Mouse (Mus musculus) left cerebral cortex, adult 2 months (tissue): ENCODE results near the gene Hectd2. TPM values are rescaled to one million over a fixed set of nuclear protein-coding genes. Genes with fewer than 3 reads are reported as not detected.
A peak's percentile ranks its signal among the peaks of the same experiment; 100 is the strongest.

Experiments
- DNase-seq, 2 experiments: peaks; one replicate each; pipeline ENCODE4 v3.0.0; 2021 to 2022; ENCODE audit warnings: low spot score in 2 of 2, mixed read lengths in 1 of 2; ENCODE audit errors: extremely low spot score in 1 of 2
- H3K27ac ChIP-seq: fragments of 200-600 bp; 2 replicates; pipeline ENCODE4 v1.8.1; 2022
- H3K4me3 ChIP-seq: fragments of 200-600 bp; 2 replicates; pipeline ENCODE4 v1.8.1; 2022
- CTCF ChIP-seq: fragments of 200-600 bp; IDR thresholded peaks from 2 replicates; pipeline ENCODE4 v1.8.1; 2022; ENCODE audit warnings: antibody characterized with exemption, mild to moderate bottlenecking, moderate library complexity
- intact Hi-C: fragments of 180-260 bp; cut with DNase I; formaldehyde crosslinking; loops from one replicate; pipeline ENCODE4 v1.15.1; 2025
- long read RNA-seq, 2 experiments: library from polyadenylated mRNA; stranded (forward); transcript quantifications; one replicate each; pipeline ENCODE4 v2.0.0; 2021; ENCODE audit warnings: borderline mapping rate in 2 of 2
- total RNA-seq, 2 experiments: library from RNA; stranded (reverse); gene quantifications; 2 replicates each; pipeline ENCODE4 v1.2.3; 2021

Gene Hectd2
- 10 to 100 TPM; 24.6 to 28.7 TPM for total RNA-seq
- long read RNA-seq, experiment 1, full-length matches to known transcripts: 6 of 9 reads
- long read RNA-seq, experiment 1, partial matches to known transcripts: 0 of 9 reads
- long read RNA-seq, experiment 1, other reads (novel, unspliced or antisense): 3 of 9 reads
- long read RNA-seq, experiment 2, partial matches to known transcripts: 1 of 8 reads
- long read RNA-seq, experiment 2, other reads (novel, unspliced or antisense): 4 of 8 reads

DNA sequence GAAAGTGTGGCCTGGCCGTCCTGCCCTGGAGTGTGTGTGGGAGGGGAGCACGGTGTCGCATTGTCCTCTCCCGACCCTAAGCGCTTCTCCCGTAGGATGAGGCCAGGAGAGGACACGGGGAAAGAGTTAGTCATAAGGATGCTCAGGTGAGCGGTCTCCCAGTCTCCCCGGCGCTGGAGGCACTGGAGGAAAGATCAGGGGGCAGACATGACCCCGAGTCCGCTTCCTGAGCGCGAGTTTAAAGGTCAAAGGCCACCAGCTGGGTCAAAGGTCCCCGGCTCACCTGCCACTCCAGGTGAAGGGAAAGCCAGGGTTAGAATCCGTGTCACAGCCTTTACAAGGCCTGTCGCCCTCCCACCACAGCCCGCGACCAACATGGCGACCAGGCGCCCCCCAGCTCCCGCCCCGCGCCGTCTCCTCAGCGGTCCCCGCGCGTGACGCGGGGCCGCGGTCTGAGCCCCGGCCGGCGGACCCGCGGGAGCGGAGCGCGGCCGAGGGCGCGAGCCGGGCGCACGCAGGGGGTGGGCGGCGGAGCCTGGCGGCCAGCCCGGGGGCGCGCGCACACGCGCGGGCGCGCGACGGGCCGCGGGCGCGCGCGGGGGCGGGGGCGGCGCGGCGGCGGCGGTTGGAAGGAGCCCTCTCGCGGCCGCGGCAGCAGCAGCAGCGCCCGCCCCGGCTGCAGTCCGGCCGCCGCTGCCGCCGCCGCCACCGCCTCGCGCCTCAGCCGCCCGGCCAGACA lies at the start of gene Hectd2:
Gene Hectd2, plus strand, starts transcription at position 594 of the 739 bp plus-strand sequence.
- TF ChIP-seq CTCF: no peak
- intact Hi-C loops: loop anchor here (2.0 to 5.0 kb wide), 3 partner anchors 15 to 183 kb away; partner anchors contain the start of gene Ppp1r3c
- DNase-seq: peak; percentile 62 to 64
- Histone ChIP-seq H3K27ac (peak within 1 kb of the TSS; percentile 98), H3K4me3 (peak within 1 kb of the TSS; percentile 99)

- H3K27ac ChIP-seq: no peak overlapping the region
- H3K4me3 ChIP-seq: no peak overlapping the region
- TF ChIP-seq CTCF: no peak
- peak in 1 of 2 experiments; percentile 18 for DNase-seq
- intact Hi-C loops: no loop called here
Measured at GRCm38 (mm10) chr19:36504716-36505115, 49.7 kb upstream of the Hectd2 start.

DNA sequence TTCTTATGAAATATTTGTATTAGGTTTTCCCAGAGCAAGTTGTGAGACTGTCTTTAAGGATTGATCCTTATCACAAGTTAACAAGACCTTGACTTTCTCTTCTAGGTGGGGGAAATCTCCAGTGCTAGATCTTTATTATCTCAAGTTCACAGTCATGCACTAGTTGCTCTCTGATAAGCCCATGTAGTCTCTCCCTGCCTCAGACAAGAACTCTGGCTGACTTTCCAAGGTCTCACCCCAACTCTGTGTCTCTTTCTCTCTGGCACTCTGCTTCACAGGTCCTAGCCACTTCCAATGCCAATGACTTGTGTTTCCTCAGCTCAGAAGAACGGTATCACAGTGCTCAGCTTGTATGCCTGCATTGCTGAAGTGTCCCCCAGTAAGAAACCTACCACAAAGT lies 43.1 kb upstream of the Hectd2 start:
- intact Hi-C loops: no loop called here
- DNase-seq: no peak
- no peak overlapping the region for H3K27ac ChIP-seq
- no peak overlapping the region for H3K4me3 ChIP-seq
- no peak for TF ChIP-seq CTCF

GRCm38 (mm10) chr19:36518461-36518860 lies 36.0 kb upstream of the Hectd2 start:
- H3K27ac ChIP-seq: no peak overlapping the region
- TF ChIP-seq CTCF: no peak
- intact Hi-C loops: no loop called here
- no peak overlapping the region for H3K4me3 ChIP-seq
- DNase-seq: no peak

GRCm38 (mm10) chr19:36521568-36521967 lies 32.9 kb upstream of the Hectd2 start:
- no peak overlapping the region for H3K4me3 ChIP-seq
- DNase-seq: no peak
- no peak overlapping the region for H3K27ac ChIP-seq
- no peak for TF ChIP-seq CTCF
- intact Hi-C loops: no loop called here

DNA sequence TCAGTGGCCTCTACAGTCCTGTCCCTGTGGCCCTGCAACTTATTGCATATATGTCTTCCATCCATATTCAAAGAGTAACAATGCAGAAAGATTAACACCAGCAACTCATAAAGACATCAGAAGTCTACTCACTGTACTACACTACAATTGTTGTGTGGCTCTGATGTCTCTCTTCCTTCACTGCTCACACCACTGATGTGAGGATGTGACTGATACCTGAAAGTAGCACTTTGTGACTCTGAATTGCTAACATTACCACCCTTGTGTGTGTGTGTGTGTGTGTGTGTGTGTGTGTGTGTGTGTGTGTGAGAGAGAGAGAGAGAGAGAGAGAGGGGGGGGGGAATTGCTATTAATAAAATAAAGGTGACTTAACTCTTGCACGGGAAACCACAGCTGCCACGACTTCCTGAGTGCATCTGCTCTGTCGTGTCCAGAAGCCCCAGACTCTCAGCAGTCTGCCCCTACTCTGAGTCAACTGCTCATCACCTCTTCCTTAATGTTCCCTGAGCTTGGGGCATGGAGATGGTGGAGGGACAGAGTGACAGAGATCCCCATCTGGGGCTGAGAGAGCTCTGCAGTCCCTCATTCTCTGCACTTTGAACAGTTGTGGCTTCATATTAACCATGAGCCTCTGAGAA lies 31.8 kb upstream of the Hectd2 start:
- Histone ChIP-seq H3K4me3 (no peak overlapping the region), H3K27ac (no peak overlapping the region)
- intact Hi-C loops: no loop called here
- TF ChIP-seq CTCF: no peak
- DNase-seq: no peak

GRCm38 (mm10) chr19:36525071-36525470 lies 29.4 kb upstream of the Hectd2 start:
- DNase-seq: no peak
- no peak for TF ChIP-seq CTCF
- Histone ChIP-seq H3K4me3 (no peak overlapping the region), H3K27ac (no peak overlapping the region)
- intact Hi-C loops: no loop called here

GRCm38 (mm10) chr19:36533082-36533481 lies 21.4 kb upstream of the Hectd2 start:
- intact Hi-C loops: no loop called here
- Histone ChIP-seq H3K4me3 (no peak overlapping the region), H3K27ac (no peak overlapping the region)
- no peak for DNase-seq
- TF ChIP-seq CTCF: peak; percentile 40

DNA sequence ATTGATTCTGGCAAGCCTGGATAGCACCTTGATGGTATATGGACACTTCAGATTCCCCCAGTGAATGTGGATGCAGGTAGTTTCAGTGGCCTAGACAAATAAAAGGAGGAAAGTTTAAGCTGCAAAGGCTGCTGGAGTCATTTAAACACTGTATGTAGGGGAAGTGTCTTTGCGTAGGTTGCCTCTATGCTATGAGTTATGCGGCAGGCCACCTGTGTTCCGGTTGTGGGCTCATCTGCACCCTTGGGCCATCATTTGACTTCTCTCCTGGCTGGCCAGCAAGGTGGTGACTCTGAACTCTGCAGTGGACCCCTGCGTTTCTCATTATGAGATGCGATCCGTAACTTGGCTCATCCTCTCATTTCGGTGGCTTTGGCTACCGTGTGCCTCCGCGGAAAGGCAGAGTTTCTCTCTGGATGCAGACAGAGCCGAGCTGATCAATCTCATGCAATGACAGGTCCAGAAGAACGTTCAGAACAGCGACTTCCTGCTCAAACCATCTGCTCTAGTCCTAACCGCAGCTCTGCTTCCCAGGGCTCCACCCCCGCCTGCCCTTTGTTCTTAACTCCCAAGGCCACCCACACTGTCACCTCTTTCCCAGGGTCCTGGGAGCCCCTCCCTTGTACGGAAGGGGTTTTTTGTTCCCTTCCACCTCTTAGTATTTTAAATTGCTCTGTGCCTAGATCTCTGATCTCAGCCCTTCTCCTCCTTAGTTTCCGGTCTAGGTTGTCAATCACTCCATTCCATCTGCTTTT lies 20.3 kb upstream of the Hectd2 start:
- peak in 1 of 2 experiments; percentile 29 for DNase-seq
- Histone ChIP-seq H3K4me3 (peak overlapping the region; percentile 32), H3K27ac (peak overlapping the region; percentile 45; the same call in 1 of the 2 replicates)
- no peak for TF ChIP-seq CTCF
- intact Hi-C loops: no loop called here

GRCm38 (mm10) chr19:36534766-36535140 lies 19.7 kb upstream of the Hectd2 start:
- Histone ChIP-seq H3K27ac (no peak overlapping the region), H3K4me3 (peak overlapping the region; percentile 32)
- intact Hi-C loops: no loop called here
- TF ChIP-seq CTCF: no peak
- DNase-seq: peak; percentile 29 to 33

- Histone ChIP-seq H3K4me3 (no peak overlapping the region), H3K27ac (no peak overlapping the region)
- no peak for TF ChIP-seq CTCF
- DNase-seq: no peak
- intact Hi-C loops: no loop called here
Measured at GRCm38 (mm10) chr19:36535186-36535585, 19.3 kb upstream of the Hectd2 start.

DNA sequence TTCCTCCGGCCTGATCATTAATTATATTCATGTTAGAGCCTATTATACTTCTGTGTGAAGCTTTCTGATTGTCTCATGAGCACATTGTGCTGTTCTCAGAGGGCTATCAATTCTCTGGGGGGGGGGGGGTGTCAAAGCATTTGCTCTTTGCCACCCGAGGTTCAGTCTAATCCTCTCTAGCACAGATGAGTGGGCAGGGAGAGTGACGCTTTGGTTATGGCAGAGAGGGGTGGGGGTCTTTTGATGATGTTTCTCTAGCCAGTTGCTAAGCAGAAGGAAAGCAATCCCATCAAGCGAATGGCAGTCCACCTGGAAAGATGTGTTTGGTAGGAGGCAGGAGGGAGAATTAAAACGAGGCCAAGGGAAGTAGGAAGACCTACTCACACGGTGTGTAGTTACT lies 18.6 kb upstream of the Hectd2 start:
- Histone ChIP-seq H3K4me3 (no peak overlapping the region), H3K27ac (no peak overlapping the region)
- TF ChIP-seq CTCF: no peak
- no peak for DNase-seq
- intact Hi-C loops: no loop called here
